Mouse (Mus musculus): ENCODE results near the gene Krtap1-4. TPM values are rescaled to one million over a fixed set of nuclear protein-coding genes. Genes with fewer than 3 reads are reported as not detected.
"Not testable (repeated sequence)": the region's sequence is repeated elsewhere in the genome, so short reads cannot be mapped to it uniquely, and the experiment has no call there.

Krtap1-4 gene
- not detected in 2 replicates for polyA plus RNA-seq (2015; fragmentation: Nextera tagmentation; extraction: Ambion mirVana)

- Histone ChIP-seq H3K4me2 (no peak within 1 kb of the TSS), H3K4me3 (no peak within 1 kb of the TSS), H3K9me3 (no peaks in the 10 kb centered on the region), H3K9ac (no peak within 1 kb of the TSS), H3K36me3 (no peaks in the 10 kb centered on the region), H3K4me1 (no peaks in the 10 kb centered on the region), H3K27ac (no peak within 1 kb of the TSS), H3K27me3 (no peaks in the 10 kb centered on the region)
- ATAC-seq (ENCODE audit: insufficient number of reproducible peaks, insufficient read depth, low FRiP score, low TSS enrichment, low read depth): no peak
- WGBS: 71% methylated on average over 5 of the region's 5 CpGs
Measured at GRCm38 (mm10) chr11:99583245-99583704, at the start of gene Krtap1-4. Krtap1-4 (minus strand) TSS chr11:99583654.

GRCm38 (mm10) chr11:99630890-99631289 is 47.4 kb upstream of the Krtap1-4 start:
- Histone ChIP-seq H3K4me2 (no peak overlapping the region), H3K36me3 (no peaks in the 10 kb centered on the region), H3K9ac (no peak overlapping the region), H3K27me3 (peaks cover 6% of the 10 kb centered on the region), H3K9me3 (no peaks in the 10 kb centered on the region), H3K4me1 (no peaks in the 10 kb centered on the region), H3K4me3 (no peak overlapping the region), H3K27ac (no peak overlapping the region)
- 65% methylated on average over 3 of the region's 3 CpGs for WGBS
- no peak for ATAC-seq (ENCODE audit: insufficient number of reproducible peaks, insufficient read depth, low FRiP score, low TSS enrichment, low read depth)

- no peaks in the 10 kb centered on the region for H3K4me1 ChIP-seq
- H3K4me3 ChIP-seq: no peak within 1 kb of the TSS
- no peak for ATAC-seq (ENCODE audit: insufficient number of reproducible peaks, insufficient read depth, low FRiP score, low TSS enrichment, low read depth)
- no peaks in the 10 kb centered on the region for H3K9me3 ChIP-seq
- H3K27ac ChIP-seq: no peak within 1 kb of the TSS
- H3K36me3 ChIP-seq: no peaks in the 10 kb centered on the region
- no peaks in the 10 kb centered on the region for H3K27me3 ChIP-seq
- H3K9ac ChIP-seq: no peak within 1 kb of the TSS
- H3K4me2 ChIP-seq: no peak within 1 kb of the TSS
- WGBS: 78% methylated on average over 4 of the region's 4 CpGs
Measured at GRCm38 (mm10) chr11:99628138-99628537, 44.7 kb upstream of the Krtap1-4 start, which contains the start of gene Krtap4-1. Krtap4-1 (minus strand) TSS chr11:99628238.

GRCm38 (mm10) chr11:99620335-99620734 is 36.9 kb upstream of the Krtap1-4 start, which contains the start of gene Gm11562:
Gm11562 (minus strand) TSS chr11:99620435.
- Histone ChIP-seq H3K9ac (no peak within 1 kb of the TSS), H3K4me2 (no peak within 1 kb of the TSS), H3K9me3 (no peaks in the 10 kb centered on the region), H3K4me1 (no peaks in the 10 kb centered on the region), H3K36me3 (no peaks in the 10 kb centered on the region), H3K27ac (no peak within 1 kb of the TSS), H3K4me3 (no peak within 1 kb of the TSS), H3K27me3 (no peaks in the 10 kb centered on the region)
- 59% methylated on average over 2 of the region's 2 CpGs for WGBS
- no peak for ATAC-seq (ENCODE audit: insufficient number of reproducible peaks, insufficient read depth, low FRiP score, low TSS enrichment, low read depth)

- WGBS: 77% methylated on average over 3 of the region's 3 CpGs
- Histone ChIP-seq H3K36me3 (no peaks in the 10 kb centered on the region), H3K9me3 (no peaks in the 10 kb centered on the region), H3K27ac (no peak within 1 kb of the TSS), H3K27me3 (no peaks in the 10 kb centered on the region), H3K4me1 (no peaks in the 10 kb centered on the region), H3K4me3 (no peak within 1 kb of the TSS), H3K4me2 (no peak within 1 kb of the TSS), H3K9ac (no peak within 1 kb of the TSS)
- no peak for ATAC-seq (ENCODE audit: insufficient number of reproducible peaks, insufficient read depth, low FRiP score, low TSS enrichment, low read depth)
Measured at GRCm38 (mm10) chr11:99614796-99615363, 31.4 kb upstream of the Krtap1-4 start, which contains the start of gene Krtap2-4. Krtap2-4 (minus strand) TSS chr11:99614846.

- H3K27me3 ChIP-seq; ATAC-seq (ENCODE audit: insufficient number of reproducible peaks, insufficient read depth, low FRiP score, low TSS enrichment, low read depth): not testable (repeated sequence)
- WGBS: 60% methylated on average over 1 of the region's 2 CpGs
Measured at GRCm38 (mm10) chr11:99610089-99610488, 26.6 kb upstream of the Krtap1-4 start, which contains the start of gene Gm11937. Gm11937 (minus strand) TSS chr11:99610189.

GRCm38 (mm10) chr11:99609126-99609525 is 25.7 kb upstream of the Krtap1-4 start:
- H3K4me3 ChIP-seq: no peak overlapping the region
- H3K4me1 ChIP-seq: no peaks in the 10 kb centered on the region
- no peak overlapping the region for H3K27ac ChIP-seq
- no peak overlapping the region for H3K9ac ChIP-seq
- WGBS: 59% methylated on average over 1 of the region's 1 CpGs
- no peak for ATAC-seq (ENCODE audit: insufficient number of reproducible peaks, insufficient read depth, low FRiP score, low TSS enrichment, low read depth)
- H3K36me3 ChIP-seq: no peaks in the 10 kb centered on the region
- H3K9me3 ChIP-seq: no peaks in the 10 kb centered on the region
- no peak overlapping the region for H3K4me2 ChIP-seq
- no peaks in the 10 kb centered on the region for H3K27me3 ChIP-seq

More at GRCm38 (mm10) chr11:99610089-99610488, 26.6 kb upstream of the Krtap1-4 start, which contains the start of gene Gm11937:
- not testable (repeated sequence) for H3K4me2 ChIP-seq, H3K9ac ChIP-seq, H3K4me3 ChIP-seq, H3K27ac ChIP-seq, H3K9me3 ChIP-seq, H3K4me1 ChIP-seq, H3K36me3 ChIP-seq

GRCm38 (mm10) chr11:99603208-99603607 is 19.8 kb upstream of the Krtap1-4 start, which contains the start of gene Gm11938:
Gm11938 (minus strand) TSS chr11:99603308.
- H3K9me3 ChIP-seq; H3K4me2 ChIP-seq; H3K27ac ChIP-seq; H3K27me3 ChIP-seq; H3K4me3 ChIP-seq; H3K9ac ChIP-seq; H3K4me1 ChIP-seq; ATAC-seq (ENCODE audit: insufficient number of reproducible peaks, insufficient read depth, low FRiP score, low TSS enrichment, low read depth); H3K36me3 ChIP-seq: not testable (repeated sequence)
- WGBS: 71% methylated on average over 1 of the region's 1 CpGs

- not testable (repeated sequence) for H3K9ac ChIP-seq; H3K4me1 ChIP-seq; H3K36me3 ChIP-seq; H3K9me3 ChIP-seq; H3K27me3 ChIP-seq; H3K4me2 ChIP-seq; H3K4me3 ChIP-seq; H3K27ac ChIP-seq; ATAC-seq (ENCODE audit: insufficient number of reproducible peaks, insufficient read depth, low FRiP score, low TSS enrichment, low read depth)
- 84% methylated on average over 6 of the region's 6 CpGs for WGBS
Measured at GRCm38 (mm10) chr11:99597742-99598141, 14.3 kb upstream of the Krtap1-4 start, which contains the start of gene Krtap9-3. Krtap9-3 (minus strand) TSS chr11:99598105.

- H3K9ac ChIP-seq: no peak within 1 kb of the TSS
- no peaks in the 10 kb centered on the region for H3K9me3 ChIP-seq
- H3K36me3 ChIP-seq: no peaks in the 10 kb centered on the region
- H3K4me3 ChIP-seq: no peak within 1 kb of the TSS
- H3K27ac ChIP-seq: no peak within 1 kb of the TSS
- 84% methylated on average over 6 of the region's 6 CpGs for WGBS
- ATAC-seq (ENCODE audit: insufficient number of reproducible peaks, insufficient read depth, low FRiP score, low TSS enrichment, low read depth): no peak
- no peaks in the 10 kb centered on the region for H3K4me1 ChIP-seq
- no peak within 1 kb of the TSS for H3K4me2 ChIP-seq
- H3K27me3 ChIP-seq: no peaks in the 10 kb centered on the region
Measured at GRCm38 (mm10) chr11:99590981-99591380, 7.5 kb upstream of the Krtap1-4 start, which contains the start of gene Krtap1-3. Krtap1-3 (minus strand) TSS chr11:99591339.

GRCm38 (mm10) chr11:99585096-99585495 is 1.6 kb upstream of the Krtap1-4 start:
- 91% methylated on average over 7 of the region's 7 CpGs for WGBS
- Histone ChIP-seq H3K9me3 (no peaks in the 10 kb centered on the region), H3K27ac (no peak overlapping the region), H3K4me1 (no peaks in the 10 kb centered on the region), H3K9ac (no peak overlapping the region), H3K4me2 (no peak overlapping the region), H3K36me3 (no peaks in the 10 kb centered on the region), H3K4me3 (no peak overlapping the region), H3K27me3 (no peaks in the 10 kb centered on the region)
- no peak for ATAC-seq (ENCODE audit: insufficient number of reproducible peaks, insufficient read depth, low FRiP score, low TSS enrichment, low read depth)

- ATAC-seq (ENCODE audit: insufficient number of reproducible peaks, insufficient read depth, low FRiP score, low TSS enrichment, low read depth): no peak
- WGBS: 79% methylated on average over 6 of the region's 6 CpGs
- no peaks in the 10 kb centered on the region for H3K4me1 ChIP-seq
Measured at GRCm38 (mm10) chr11:99581564-99581963, 1.9 kb downstream of the Krtap1-4 start.

More at GRCm38 (mm10) chr11:99581564-99581963, 1.9 kb downstream of the Krtap1-4 start:
- Histone ChIP-seq H3K4me2 (no peak overlapping the region), H3K27me3 (no peaks in the 10 kb centered on the region), H3K9me3 (no peaks in the 10 kb centered on the region), H3K9ac (no peak overlapping the region), H3K27ac (no peak overlapping the region), H3K4me3 (no peak overlapping the region), H3K36me3 (no peaks in the 10 kb centered on the region)
